Mouse (Mus musculus) embryo, embryonic 11 days (tissue): ENCODE measurements around the gene Kansl1.
A peak's percentile ranks its signal among the peaks of the same experiment; 100 is the strongest.

ENCODE experiments used
- DNase-seq: peaks from one replicate; pipeline ENCODE4 v3.0.0-alpha.2; 2015

Gene Kansl1

DNA sequence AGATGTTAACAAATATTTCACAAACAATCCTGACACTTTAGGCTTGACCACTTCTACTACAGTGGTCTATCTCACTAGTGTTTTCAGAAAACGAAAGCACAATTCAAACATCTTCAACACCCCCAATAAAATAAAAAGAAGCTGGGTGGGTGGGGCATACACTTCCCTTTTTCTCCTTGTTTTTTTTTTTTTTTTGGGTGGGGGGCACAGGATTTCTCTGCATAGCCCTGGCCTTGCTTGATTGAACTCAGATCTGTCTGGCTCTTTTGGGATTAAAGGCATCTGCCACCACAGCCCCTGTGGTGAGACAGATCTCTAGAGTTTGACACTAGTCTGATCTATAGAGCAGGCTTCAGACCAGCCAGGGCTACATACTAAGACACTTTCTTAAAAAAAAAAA is 106.0 kb downstream of the Kansl1 start:
- no peak for DNase-seq

- no peak for DNase-seq
Measured at GRCm38 (mm10) chr11:104361790-104362189, 106.9 kb downstream of the Kansl1 start.

- DNase-seq = peak; percentile 13
Measured at GRCm38 (mm10) chr11:104346931-104347330, 121.7 kb downstream of the Kansl1 start.

- no peak for DNase-seq
Measured at GRCm38 (mm10) chr11:104334946-104335345, 133.7 kb downstream of the Kansl1 start.

GRCm38 (mm10) chr11:104334115-104334514 is 134.5 kb downstream of the Kansl1 start:
- DNase-seq = no peak

- DNase-seq = no peak
Measured at GRCm38 (mm10) chr11:104332105-104332504, 136.6 kb downstream of the Kansl1 start.

DNA sequence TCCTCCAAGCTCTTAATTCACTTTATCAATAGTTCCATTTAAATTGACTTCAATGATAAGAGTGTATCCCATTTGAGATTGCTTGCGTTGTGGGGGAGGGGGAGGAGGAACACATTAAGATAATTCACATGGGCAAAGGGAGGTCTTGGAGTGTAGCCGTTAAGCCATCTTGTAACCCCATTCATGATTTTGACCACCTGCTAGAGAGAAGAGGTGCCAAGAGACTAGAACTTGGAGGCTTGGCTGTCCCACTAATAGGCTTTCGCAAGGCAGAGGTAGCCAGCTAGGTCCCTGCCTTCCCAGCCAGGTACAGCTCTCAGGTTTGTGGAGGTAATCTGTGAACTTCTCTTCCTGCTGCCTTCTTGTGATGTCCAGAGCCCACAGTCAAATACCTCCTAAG is 137.5 kb downstream of the Kansl1 start:
- no peak for DNase-seq

DNA sequence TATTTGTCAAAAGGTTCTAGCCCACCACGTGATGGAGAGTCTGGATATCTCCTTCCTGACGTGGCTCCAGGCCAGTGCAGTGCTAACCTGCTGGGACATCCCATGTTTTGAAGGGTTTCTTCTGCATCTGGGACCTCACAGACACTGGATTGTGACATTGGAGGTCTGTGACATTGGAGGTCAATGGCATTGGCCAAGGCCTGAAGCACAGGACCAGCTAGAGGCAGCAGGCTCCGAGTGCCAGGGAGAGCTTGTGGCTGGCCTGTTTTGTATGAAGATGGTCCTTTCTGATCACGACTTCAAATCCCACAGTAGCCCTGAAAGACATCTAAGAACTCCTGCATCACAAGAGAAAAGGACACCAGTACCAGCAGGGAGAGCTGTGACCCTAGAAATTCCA is 138.5 kb downstream of the Kansl1 start:
- no peak for DNase-seq

DNA sequence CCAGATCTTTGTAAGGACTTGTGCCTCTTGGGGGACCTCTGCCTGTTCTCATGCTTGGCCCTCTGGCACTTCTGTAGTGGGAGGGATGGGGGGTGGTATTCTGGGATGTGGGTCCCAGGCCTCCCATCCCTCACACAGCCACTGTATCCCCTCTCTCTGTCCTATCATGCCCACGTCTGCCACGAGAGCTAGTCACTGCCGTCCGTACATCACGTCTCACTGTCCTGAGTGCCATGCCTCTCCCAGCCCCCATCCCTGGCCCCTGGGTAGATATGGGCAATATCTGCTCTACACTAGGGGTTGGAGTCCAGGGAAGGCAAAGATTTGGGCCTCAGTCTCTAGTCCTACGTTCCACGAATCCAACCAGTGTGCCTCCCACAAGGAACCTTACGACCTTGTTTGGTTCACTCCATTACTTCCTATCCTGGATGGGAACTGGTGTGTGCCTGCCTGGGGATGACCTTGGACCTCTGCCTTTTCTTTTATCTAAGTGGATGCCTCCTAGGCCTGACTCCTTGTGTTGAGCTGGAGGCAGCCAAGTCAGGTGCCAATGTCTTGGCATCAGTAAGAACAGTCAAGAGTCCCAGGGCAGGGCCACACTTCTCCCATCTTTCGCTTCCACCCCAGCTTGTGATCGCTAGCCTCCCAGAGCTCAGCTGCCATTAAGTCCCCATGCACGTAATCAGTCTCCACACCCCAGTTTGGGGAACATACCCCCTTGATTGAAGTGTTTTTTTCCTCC is 139.3 kb downstream of the Kansl1 start:
- DNase-seq = no peak

DNA sequence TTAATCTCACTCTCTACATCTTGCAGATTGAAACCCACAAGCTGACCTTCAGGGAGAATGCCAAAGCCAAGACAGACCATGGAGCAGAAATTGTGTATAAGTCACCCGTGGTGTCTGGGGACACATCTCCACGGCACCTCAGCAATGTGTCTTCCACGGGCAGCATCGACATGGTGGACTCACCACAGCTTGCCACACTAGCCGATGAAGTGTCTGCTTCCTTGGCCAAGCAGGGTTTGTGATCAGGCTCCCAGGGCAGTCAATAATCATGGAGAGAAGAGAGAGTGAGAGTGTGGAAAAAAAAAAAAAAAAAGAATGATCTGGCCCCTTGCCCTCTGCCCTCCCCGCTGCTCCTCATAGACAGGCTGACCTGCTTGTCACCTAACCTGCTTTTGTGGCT is 140.7 kb downstream of the Kansl1 start:
- no peak for DNase-seq

DNA sequence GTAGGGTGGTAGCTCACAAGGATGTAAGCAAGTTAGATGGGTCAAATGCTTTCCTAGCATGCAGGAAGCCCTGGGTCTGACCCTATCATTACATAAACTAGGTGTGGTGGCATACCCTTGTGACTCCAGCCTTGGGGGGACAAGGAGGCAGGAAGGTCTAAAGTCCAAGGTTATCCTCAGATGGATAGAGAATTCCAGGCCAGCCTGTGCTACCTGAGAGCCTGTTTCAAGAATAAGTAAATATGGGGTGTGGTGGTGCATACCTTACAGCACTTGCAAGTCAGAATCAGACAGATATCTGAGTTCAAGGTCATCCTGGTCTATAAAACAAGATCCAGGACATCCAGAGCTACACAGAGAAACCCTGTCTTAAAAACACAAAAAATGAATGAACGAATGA is 141.2 kb downstream of the Kansl1 start:
- DNase-seq = no peak

DNA sequence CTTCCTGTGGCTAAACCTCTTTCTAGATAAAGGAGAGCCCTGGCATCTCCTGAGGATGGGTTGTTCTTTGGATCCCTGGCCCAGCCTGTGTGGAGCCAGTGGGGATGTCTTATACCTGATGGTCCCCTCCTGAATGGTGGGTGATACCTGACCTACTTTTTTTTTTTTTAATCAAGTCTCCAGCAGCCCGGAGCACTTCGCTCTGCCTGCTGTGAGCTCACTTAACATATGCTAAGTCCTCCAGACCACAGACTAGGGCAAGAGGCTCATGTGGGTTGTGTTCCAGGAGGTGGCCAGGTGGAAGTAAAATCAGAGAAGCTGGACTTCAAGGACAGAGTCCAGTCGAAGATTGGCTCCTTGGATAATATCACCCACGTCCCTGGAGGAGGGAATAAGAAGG is 146.5 kb downstream of the Kansl1 start:
- no peak for DNase-seq

- DNase-seq = no peak
Measured at GRCm38 (mm10) chr11:104320511-104320910, 148.2 kb downstream of the Kansl1 start.

GRCm38 (mm10) chr11:104318940-104319781 is 149.5 kb downstream of the Kansl1 start:
- DNase-seq = peak; percentile 56

GRCm38 (mm10) chr11:104317631-104318030 is 151.0 kb downstream of the Kansl1 start:
- DNase-seq = no peak

DNA sequence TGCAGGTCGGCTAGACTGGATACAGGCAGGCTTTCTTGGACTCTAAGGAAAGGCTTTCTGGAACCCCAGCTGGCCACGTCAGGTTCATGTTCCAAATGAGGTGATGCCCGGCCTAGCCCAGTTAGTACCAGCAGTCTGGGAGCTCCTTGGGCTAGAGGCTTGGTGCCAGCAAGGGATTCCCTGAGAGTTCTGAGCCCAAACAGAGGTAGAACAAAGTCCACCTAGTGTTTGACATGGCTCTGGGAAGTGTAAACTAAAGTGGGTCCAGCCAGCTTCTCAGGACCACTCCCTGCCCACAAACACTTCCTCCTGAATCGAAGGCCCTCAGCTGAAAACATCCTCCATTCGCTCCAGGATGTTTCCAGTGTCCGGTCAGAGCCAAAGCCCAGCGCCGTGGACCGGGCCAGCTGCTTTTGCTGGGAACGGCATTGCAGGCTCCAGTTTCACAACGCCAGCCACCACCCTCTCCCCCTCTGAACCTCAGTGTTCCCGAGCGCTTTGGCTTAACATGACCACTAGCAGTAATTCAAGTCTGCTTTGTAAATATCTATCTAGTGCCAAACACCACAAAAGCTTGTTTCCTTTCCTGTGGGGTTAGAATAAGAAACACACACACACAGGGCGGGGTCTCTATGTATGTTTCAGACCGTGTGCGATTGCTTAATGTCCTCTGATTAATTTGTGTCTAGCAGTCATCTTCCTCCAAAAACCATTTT is 151.8 kb downstream of the Kansl1 start:
- no peak for DNase-seq

DNA sequence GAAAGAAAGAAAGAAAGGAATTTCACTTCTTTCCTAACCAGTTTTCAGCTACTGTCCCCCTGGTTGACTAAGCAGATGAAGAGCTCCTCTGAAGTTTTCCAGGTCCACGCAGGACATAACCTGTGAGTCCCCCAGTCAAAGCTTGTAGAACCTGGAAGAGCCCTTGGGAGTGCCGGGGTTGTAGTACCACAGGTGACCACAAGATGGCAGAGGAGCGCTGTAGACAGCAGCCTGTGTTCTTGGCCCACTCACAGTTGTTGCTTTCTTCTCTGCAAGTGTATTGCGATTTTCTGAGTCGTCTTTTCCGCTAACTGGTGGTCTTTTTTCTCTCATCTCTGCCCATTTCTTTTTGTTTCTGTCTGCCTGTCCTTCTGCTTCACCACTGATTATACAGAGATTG is 153.0 kb downstream of the Kansl1 start:
- DNase-seq = peak; percentile 84

DNA sequence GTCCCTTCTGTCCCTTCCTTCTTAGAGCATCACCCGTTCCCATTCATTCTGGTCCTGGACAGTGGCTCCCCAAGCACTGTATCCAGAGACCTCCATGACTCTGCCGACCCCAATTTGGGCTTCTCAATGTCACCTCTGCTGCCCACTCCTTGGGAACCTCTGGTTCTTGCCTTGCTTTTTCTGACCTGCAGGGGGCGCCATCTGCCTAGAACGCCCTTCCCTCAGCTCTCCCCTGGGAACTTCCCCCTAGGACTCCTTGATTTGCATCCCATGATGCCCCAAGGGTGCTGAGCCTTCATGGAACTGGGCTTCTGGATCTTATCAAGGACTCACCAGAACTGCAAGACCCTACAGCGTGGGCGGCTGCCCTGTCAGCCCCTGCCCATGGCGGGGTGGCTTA is 157.0 kb downstream of the Kansl1 start:
- DNase-seq = no peak

DNA sequence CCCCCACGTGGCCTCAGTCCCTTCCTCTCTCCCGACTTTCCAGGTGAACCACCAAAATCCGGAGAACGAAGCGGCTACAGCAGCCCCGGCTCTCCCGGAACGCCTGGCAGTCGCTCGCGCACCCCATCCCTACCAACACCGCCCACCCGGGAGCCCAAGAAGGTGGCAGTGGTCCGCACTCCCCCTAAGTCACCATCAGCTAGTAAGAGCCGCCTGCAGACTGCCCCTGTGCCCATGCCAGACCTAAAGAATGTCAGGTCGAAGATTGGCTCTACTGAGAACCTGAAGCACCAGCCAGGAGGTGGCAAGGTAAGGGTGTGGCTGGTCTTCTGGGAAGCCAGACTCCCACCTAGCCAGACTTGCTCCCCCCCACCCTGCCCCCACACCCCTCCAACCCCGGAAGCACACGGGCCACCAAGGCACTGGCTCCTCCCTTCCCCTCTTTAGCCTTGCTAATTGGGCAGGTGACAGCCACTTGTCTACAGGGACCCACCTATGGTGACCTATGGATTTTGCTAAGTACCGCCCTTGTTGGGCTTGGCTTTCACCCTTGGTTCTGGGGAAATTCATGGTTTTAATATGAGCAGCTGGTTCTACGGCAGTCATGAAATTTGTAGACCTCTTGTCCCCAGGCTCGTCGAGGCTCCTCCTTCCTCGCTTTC is 158.3 kb downstream of the Kansl1 start:
- no peak for DNase-seq

DNA sequence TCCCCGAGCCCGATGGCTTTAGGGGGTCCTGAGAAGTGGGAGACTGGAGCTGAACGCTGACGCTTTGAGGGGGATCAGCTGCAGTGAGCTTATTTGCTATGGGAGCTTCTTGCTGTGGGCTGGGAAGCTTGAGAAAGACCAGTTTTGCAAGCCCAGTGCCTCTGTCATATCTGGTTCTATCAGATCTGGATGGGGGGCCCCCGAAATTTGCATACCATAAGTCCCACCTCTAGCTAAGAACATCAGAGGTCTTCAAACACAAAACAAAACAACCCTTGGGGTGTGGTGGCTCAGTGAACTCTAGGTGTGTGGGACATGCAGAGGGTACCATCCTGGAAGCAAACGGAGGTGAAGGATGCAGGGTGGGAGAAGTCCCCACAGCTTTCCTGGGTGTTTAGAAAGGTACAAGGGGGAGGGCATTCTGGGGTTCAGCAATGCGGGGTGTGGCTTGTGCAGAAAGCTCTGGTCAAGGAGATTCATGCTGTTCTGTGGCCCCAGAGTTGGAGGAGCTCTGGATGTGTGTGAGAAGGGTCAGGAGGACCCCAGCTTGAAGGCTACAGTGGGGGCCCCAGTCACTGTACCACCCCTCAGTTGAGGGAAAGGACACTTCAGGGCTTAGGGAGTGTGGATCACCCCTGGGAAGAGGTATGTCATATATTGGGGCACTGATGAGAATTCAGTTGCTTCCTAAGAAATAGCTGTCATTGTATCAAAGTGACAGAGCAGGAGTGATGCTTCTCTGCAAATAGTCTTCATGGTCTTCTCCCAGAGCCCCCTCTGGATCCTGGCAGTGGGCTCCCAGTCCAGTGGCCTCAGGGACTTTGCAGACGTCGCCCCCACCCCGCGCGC is 159.1 kb downstream of the Kansl1 start:
- DNase-seq = no peak

- no peak for DNase-seq
Measured at GRCm38 (mm10) chr11:104307136-104307535, 161.5 kb downstream of the Kansl1 start.

DNA sequence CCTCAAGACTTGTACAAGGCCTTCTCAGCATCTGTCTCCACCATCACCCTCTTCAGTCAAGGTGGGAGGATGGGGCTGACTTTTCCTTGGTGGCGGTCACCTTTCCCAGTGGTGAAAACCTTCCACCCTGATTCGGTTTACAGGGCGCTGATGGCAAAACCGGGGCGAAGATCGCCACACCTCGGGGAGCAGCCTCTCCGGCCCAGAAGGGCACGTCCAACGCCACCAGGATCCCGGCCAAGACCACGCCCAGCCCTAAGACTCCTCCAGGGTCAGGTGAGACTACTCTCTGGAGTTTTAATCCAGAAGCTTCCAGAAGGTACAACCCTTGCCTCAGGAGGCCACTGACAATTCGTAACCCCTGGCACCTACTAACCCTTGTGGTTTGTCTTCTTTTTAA is 162.2 kb downstream of the Kansl1 start:
- DNase-seq = no peak
